Mouse (Mus musculus): ENCODE results near the gene Ttc23. TPM values are rescaled to one million over a fixed set of nuclear protein-coding genes. Genes with fewer than 3 reads are reported as not detected.

The Ttc23 gene
- total and polyA plus RNA-seq, 3 experiments, result 0.89 to 2.5 (median 0.93) TPM

DNA sequence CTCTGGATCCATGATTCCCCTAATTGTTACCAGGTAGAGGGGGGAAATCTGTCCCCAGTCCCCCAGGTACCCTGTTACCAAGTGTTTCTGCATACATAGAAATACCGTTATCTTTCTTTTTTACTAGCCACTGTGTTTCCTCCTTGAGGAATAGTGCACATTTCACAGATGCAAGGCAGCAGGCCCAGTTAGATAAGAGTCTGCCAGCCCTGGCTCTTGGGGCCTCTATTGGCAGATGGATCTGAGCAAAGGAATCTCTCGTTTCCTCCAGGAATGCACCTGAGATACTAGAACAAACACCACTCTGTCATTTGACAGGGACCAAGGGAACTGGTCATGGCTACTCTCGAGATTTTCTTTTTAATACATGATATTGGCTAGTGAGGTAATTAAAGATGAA is 44.9 kb downstream of the Ttc23 start:
- dilution Hi-C loops (cut with MboI; ENCODE audit: extremely low pct_ligation_motif_present, extremely low pct_unique_long_range_greater_than_20kb, low sequenced_read_pairs), result no loop called here
- Histone ChIP-seq H3K27me3 (replicated peaks) (no peaks in the 10 kb centered on the region), H3K4me3 (replicated peaks in 1 of 3; ENCODE audit: low read depth in 2 of 3, low read length in 2 of 3, poor library complexity in 1 of 3) (no peak overlapping the region), H3K79me2 (replicated peaks; ENCODE audit: control insufficient read depth, extremely low read depth, insufficient read depth, poor library complexity, severe bottlenecking) (no peaks in the 10 kb centered on the region), H3K36me3 (replicated peaks in 1 of 2; ENCODE audit: control insufficient read depth in 1 of 2, insufficient read depth in 1 of 2, low read length in 1 of 2) (no peaks in the 10 kb centered on the region), H3K27ac (ENCODE audit: insufficient read depth, low read depth) (no peak overlapping the region), H3K4me2 (ENCODE audit: insufficient read depth, low read depth, poor library complexity, severe bottlenecking) (no peak overlapping the region), H3K9ac (ENCODE audit: insufficient read depth, low read depth) (no peak overlapping the region), H3K9me3 (replicated peaks; ENCODE audit: low read length) (no peaks in the 10 kb centered on the region), H3K4me1 (ENCODE audit: control insufficient read depth in 1 of 2, insufficient read depth in 2 of 2) (peaks cover 2 to 5% of the 10 kb centered on the region in 2 experiments; a peak in 3 of 4 replicates)
- no peak for DNase-seq (ENCODE audit: extremely low read depth)
- in situ Hi-C loops (cut with MboI; ENCODE audit: low pct_ligation_motif_present, low pct_unique_long_range_greater_than_20kb, low sequenced_read_pairs), result loop anchor here (25.0 kb wide), 1 partner anchor 445 kb away; no protein-coding TSS in a partner anchor
- TF ChIP-seq MYC (IDR thresholded peaks at IDR 0.05; ENCODE audit: low read depth, low read length) (no peak), NELFE (IDR thresholded peaks at IDR 0.05; ENCODE audit: low read depth, low read length) (no peak)

DNA sequence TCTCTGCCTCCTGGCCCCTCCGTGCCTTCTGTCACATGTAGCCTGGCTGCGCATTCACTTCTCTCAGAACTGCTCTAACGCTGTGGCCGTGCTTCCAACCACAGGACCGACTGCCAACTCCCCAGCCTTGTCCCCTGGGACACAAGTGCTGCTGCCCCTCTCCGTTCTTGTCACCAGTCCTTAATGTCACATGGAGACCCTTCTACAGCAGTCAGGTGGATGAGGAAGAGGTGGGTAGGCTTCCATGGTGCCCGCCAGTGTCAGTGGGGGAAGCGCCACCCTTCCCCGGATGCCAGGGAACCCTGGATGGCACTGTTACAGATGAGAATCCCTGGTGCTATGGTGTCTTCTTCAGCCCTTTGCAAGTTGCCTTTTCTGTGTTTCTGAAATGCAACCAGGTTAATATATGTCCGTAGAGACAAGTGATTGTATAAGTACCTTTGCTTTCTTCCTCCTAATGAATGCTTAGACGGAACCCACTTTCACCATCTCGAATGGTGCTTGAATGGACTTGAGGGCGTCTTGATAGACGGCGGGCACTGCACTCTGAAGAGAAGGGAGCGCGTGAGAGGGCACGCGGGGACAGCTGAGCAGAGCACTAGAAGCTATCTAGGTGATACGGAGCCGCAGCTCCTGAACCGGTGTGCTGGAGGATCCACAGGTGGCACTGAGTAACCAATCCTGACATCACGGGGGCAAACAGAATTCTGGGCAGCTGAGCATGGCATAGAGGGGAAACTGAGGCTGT is 45.8 kb downstream of the Ttc23 start:
- Histone ChIP-seq H3K4me2 (ENCODE audit: insufficient read depth, low read depth, poor library complexity, severe bottlenecking) (no peak overlapping the region), H3K4me3 (replicated peaks in 1 of 3; ENCODE audit: low read depth in 2 of 3, low read length in 2 of 3, poor library complexity in 1 of 3) (no peak overlapping the region), H3K27me3 (replicated peaks) (no peaks in the 10 kb centered on the region), H3K27ac (ENCODE audit: insufficient read depth, low read depth) (no peak overlapping the region), H3K4me1 (ENCODE audit: control insufficient read depth in 1 of 2, insufficient read depth in 2 of 2) (peaks cover 2 to 5% of the 10 kb centered on the region in 2 experiments; a peak in 3 of 4 replicates), H3K79me2 (replicated peaks; ENCODE audit: control insufficient read depth, extremely low read depth, insufficient read depth, poor library complexity, severe bottlenecking) (no peaks in the 10 kb centered on the region), H3K36me3 (replicated peaks in 1 of 2; ENCODE audit: control insufficient read depth in 1 of 2, insufficient read depth in 1 of 2, low read length in 1 of 2) (no peaks in the 10 kb centered on the region), H3K9ac (ENCODE audit: insufficient read depth, low read depth) (no peak overlapping the region), H3K9me3 (replicated peaks; ENCODE audit: low read length) (no peaks in the 10 kb centered on the region)
- TF ChIP-seq RAD21 (IDR thresholded peaks at IDR 0.05; ENCODE audit: low read depth, low read length) (no peak), ZNF384 (IDR thresholded peaks at IDR 0.05; ENCODE audit: low read depth, low read length) (no peak), MAZ (IDR thresholded peaks at IDR 0.05; ENCODE audit: low read depth, low read length) (no peak), USF2 (conservative IDR thresholded peaks at IDR 0.05; ENCODE audit: low read depth, low read length) (no peak), PAX5 (IDR thresholded peaks at IDR 0.05; ENCODE audit: low read length) (no peak), MYC (IDR thresholded peaks at IDR 0.05; ENCODE audit: low read depth, low read length) (no peak), MEF2A (IDR thresholded peaks at IDR 0.05; ENCODE audit: borderline replicate concordance, low read depth, low read length) (no peak), MAX (IDR thresholded peaks at IDR 0.05; ENCODE audit: low read length) (no peak), JUND (conservative IDR thresholded peaks at IDR 0.05; ENCODE audit: low read depth, low read length) (no peak), TBP (conservative IDR thresholded peaks at IDR 0.05; ENCODE audit: low read depth, low read length) (no peak)
- no peak for DNase-seq (ENCODE audit: extremely low read depth)
- in situ Hi-C loops (cut with MboI; ENCODE audit: low pct_ligation_motif_present, low pct_unique_long_range_greater_than_20kb, low sequenced_read_pairs), result loop anchor here (25.0 kb wide), 1 partner anchor 444 kb away; no protein-coding TSS in a partner anchor
- dilution Hi-C loops (cut with MboI; ENCODE audit: extremely low pct_ligation_motif_present, extremely low pct_unique_long_range_greater_than_20kb, low sequenced_read_pairs), result no loop called here

DNA sequence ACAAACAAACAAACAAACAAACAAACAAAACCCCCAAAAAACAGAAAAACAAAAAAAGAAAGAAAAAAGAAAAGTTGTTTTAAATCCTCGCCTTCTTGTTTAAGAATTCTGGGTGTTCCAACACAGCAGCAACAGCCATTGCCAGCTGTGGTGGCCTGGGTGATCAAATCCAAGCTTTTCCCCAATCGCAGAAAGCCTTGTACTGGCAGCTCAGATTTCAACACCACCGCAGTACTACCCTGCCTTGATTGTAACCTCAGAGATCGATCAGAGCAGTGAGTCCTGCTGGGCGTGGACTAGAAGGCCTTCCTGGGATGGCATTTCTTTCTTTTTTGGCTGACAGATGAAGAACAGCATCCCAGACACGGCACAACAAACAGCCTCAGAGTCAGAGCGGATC is 48.7 kb downstream of the Ttc23 start:
- Histone ChIP-seq H3K36me3 (replicated peaks in 1 of 2; ENCODE audit: control insufficient read depth in 1 of 2, insufficient read depth in 1 of 2, low read length in 1 of 2) (peaks cover 0 to 2% of the 10 kb centered on the region in 2 experiments), H3K4me1 (ENCODE audit: control insufficient read depth in 1 of 2, insufficient read depth in 2 of 2) (peaks cover 2 to 8% of the 10 kb centered on the region in 2 experiments; a peak in 3 of 4 replicates), H3K9ac (ENCODE audit: insufficient read depth, low read depth) (no peak overlapping the region), H3K27ac (ENCODE audit: insufficient read depth, low read depth) (no peak overlapping the region), H3K79me2 (replicated peaks; ENCODE audit: control insufficient read depth, extremely low read depth, insufficient read depth, poor library complexity, severe bottlenecking) (no peaks in the 10 kb centered on the region), H3K27me3 (replicated peaks) (no peaks in the 10 kb centered on the region), H3K9me3 (replicated peaks; ENCODE audit: low read length) (no peaks in the 10 kb centered on the region), H3K4me3 (replicated peaks in 1 of 3; ENCODE audit: low read depth in 2 of 3, low read length in 2 of 3, poor library complexity in 1 of 3) (no peak overlapping the region), H3K4me2 (ENCODE audit: insufficient read depth, low read depth, poor library complexity, severe bottlenecking) (no peak overlapping the region)
- TF ChIP-seq CHD2 (IDR thresholded peaks at IDR 0.05; ENCODE audit: low read length), result no peak
- no peak for TF ChIP-seq NELFE (IDR thresholded peaks at IDR 0.05; ENCODE audit: low read depth, low read length)
- TF ChIP-seq UBTF (IDR thresholded peaks at IDR 0.05; ENCODE audit: low read depth, low read length), result no peak
- TF ChIP-seq USF2 (conservative IDR thresholded peaks at IDR 0.05; ENCODE audit: low read depth, low read length), result no peak
- no peak for TF ChIP-seq TCF12 (IDR thresholded peaks at IDR 0.05; ENCODE audit: low read depth, low read length)
- no peak for TF ChIP-seq ZMIZ1 (IDR thresholded peaks at IDR 0.05; ENCODE audit: low read depth, low read length)
- no peak for TF ChIP-seq MXI1 (IDR thresholded peaks at IDR 0.05; ENCODE audit: low read depth, low read length)
- no peak for TF ChIP-seq HCFC1 (IDR thresholded peaks at IDR 0.05; ENCODE audit: low read depth, low read length)
- TF ChIP-seq ZNF384 (IDR thresholded peaks at IDR 0.05; ENCODE audit: low read depth, low read length), result no peak
- TF ChIP-seq EP300 (IDR thresholded peaks at IDR 0.05; ENCODE audit: low read length), result no peak
- no peak for TF ChIP-seq E2F4 (IDR thresholded peaks at IDR 0.05; ENCODE audit: insufficient replicate concordance, low read depth, low read length)
- no peak for TF ChIP-seq CHD1 (IDR thresholded peaks at IDR 0.05; ENCODE audit: low read depth, low read length)
- no peak for TF ChIP-seq JUND (conservative IDR thresholded peaks at IDR 0.05; ENCODE audit: low read depth, low read length)
- TF ChIP-seq MYC (IDR thresholded peaks at IDR 0.05; ENCODE audit: low read depth, low read length), result no peak
- no peak for TF ChIP-seq CTCF (conservative IDR thresholded peaks at IDR 0.05 in 1 of 2, IDR thresholded peaks at IDR 0.05 in 1 of 2; ENCODE audit: low read depth in 2 of 2, low read length in 2 of 2)
- TF ChIP-seq MAZ (IDR thresholded peaks at IDR 0.05; ENCODE audit: low read depth, low read length), result no peak
- TF ChIP-seq ZKSCAN1 (IDR thresholded peaks at IDR 0.05; ENCODE audit: borderline replicate concordance, low read depth, low read length), result no peak
- TF ChIP-seq SIN3A (IDR thresholded peaks at IDR 0.05; ENCODE audit: low read length), result no peak
- TF ChIP-seq KAT2A (IDR thresholded peaks at IDR 0.05; ENCODE audit: insufficient replicate concordance, low read length), result no peak
- DNase-seq (ENCODE audit: extremely low read depth), result no peak
- in situ Hi-C loops (cut with MboI; ENCODE audit: low pct_ligation_motif_present, low pct_unique_long_range_greater_than_20kb, low sequenced_read_pairs) (loop anchor here (25.0 kb wide), 1 partner anchor 441 kb away; no protein-coding TSS in a partner anchor), dilution Hi-C loops (cut with MboI; ENCODE audit: extremely low pct_ligation_motif_present, extremely low pct_unique_long_range_greater_than_20kb, low sequenced_read_pairs) (no loop called here)

All from CH12.LX (cell line).